In the genomic region with DNA sequence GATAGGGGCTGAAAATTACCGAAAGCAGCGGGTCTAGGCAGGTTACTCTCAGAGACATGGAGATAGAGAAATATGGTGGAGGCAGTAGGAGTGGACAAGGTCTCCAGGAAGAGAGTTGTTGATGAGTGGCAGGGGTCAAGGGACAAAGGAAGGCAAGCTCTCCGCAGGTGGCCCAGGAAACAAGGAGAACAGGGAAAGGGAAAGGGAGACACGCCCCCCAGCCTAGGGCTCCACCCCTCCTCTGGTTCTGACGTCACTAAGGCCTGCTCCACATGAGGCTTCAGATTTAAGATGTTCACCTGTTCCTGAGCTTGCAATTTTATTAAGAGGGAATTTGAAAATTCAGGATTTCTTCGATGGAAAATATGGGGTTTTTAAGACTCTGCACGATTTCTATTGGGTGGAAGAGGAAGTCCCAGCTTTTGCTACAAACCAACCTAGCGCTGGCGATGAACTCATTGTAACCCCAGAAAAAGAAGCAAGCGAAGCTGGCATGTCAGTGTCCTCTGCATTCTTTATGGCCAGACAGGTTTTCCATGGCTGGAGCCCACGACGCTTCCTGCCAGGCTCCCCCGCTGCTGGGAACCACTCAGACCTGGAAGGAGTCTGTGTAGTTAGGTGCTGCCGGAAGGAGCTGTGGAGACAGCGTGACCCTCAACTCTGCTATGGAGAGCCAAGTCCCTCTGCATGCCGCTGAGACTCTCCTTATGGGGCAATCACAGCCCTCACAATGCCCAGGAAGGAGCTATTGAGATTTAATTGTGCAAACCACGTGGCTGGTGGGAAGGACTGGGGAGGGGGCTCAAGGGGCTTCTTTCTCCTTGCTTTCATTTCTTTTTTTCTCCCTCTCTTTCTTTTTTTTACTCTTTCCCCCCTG, we compare ENCODE assay signal across 9 mouse cellular contexts.
DNase-seq lines count a peak whose midpoint lies in the region; ATAC-seq and TF ChIP-seq lines count a peak whose summit lies in the region.
"Had no signal": no experiment of that assay in that cellular context is flagged by ENCODE, and none has a peak within 500 bp of the region (broad histone marks: within the 10 kb centered on the region; RNA-seq: fewer than 3 reads in every experiment).

No protein-coding gene starts in this region.

- peak; percentile 64 for ATAC-seq in lung, postnatal 0 days
- ATAC-seq in forebrain, embryonic 12.5 days (ENCODE audit: low FRiP score), result peak; percentile 61
- ATAC-seq in monocyte, adult 5-6 weeks (replicated peaks; ENCODE audit: insufficient number of reproducible peaks, low FRiP score, low TSS enrichment, poor library complexity, severe bottlenecking), result no peak
- ATAC-seq: activated CD4-positive, CD25-positive, alpha-beta regulatory T cell, adult 4 months had no signal

- H3K4me3 ChIP-seq in lung, postnatal 0 days (ENCODE audit: low read depth, low read length), result no peak overlapping the region
- H3K4me3 ChIP-seq in forebrain, embryonic 12.5 days (replicated peaks), result peak overlapping the region; percentile 4; the same call in 1 of the 2 replicates

- TF ChIP-seq CTCF in lung, postnatal 0 days (IDR thresholded peaks at IDR 0.05), result no peak

- H3K36me3 ChIP-seq in lung, postnatal 0 days (ENCODE audit: insufficient read depth, low read length), result no peaks in the 10 kb centered on the region
- H3K36me3 ChIP-seq in forebrain, embryonic 12.5 days (replicated peaks), result no peaks in the 10 kb centered on the region

- DNase-seq in lung, postnatal 0 days (ENCODE audit: low spot score), result peak; percentile 43
- no peak for DNase-seq in lung, postnatal 4 days
- peak; percentile 56 for DNase-seq in mesoderm, embryonic 11.5 days (ENCODE audit: low read depth, low spot score)
- DNase-seq in cerebellum, postnatal 14 days, result no peak
- DNase-seq in T-cell, adult 2 months (ENCODE audit: low spot score), result no peak
- DNase-seq: cerebellum, postnatal 36 days had no signal

- no peak for TF ChIP-seq EP300 in lung, postnatal 0 days (IDR thresholded peaks at IDR 0.05)

- 0 out of 2 replicates have a peak, but pooled peaks cover 2% of the 10 kb centered on the region for H3K4me1 ChIP-seq in lung, postnatal 0 days (ENCODE audit: insufficient read depth, low read depth, low read length)
- H3K4me1 ChIP-seq in forebrain, embryonic 12.5 days, result peaks cover 38% of the 10 kb centered on the region

- 42% methylated on average over 17 of the region's 17 CpGs for WGBS in lung, postnatal 0 days
- WGBS in forebrain, embryonic 12.5 days, result 12% methylated on average over 17 of the region's 17 CpGs

- H3K9me3 ChIP-seq in lung, postnatal 0 days (ENCODE audit: low read length), result no peaks in the 10 kb centered on the region
- H3K9me3 ChIP-seq in forebrain, embryonic 12.5 days, result no peaks in the 10 kb centered on the region

- H3K27ac ChIP-seq in lung, postnatal 0 days (ENCODE audit: low read length), result 0 out of 2 replicates have a peak overlapping the region, but pooled peaks have one; percentile 14
- peak overlapping the region; percentile 71 for H3K27ac ChIP-seq in forebrain, embryonic 12.5 days

- no peak overlapping the region for H3K9ac ChIP-seq in lung, postnatal 0 days (replicated peaks; ENCODE audit: low read depth)
- H3K9ac ChIP-seq in forebrain, embryonic 12.5 days, result peak overlapping the region; percentile 2; the same call in 1 of the 2 replicates

- no peaks in the 10 kb centered on the region for H3K27me3 ChIP-seq in lung, postnatal 0 days (replicated peaks; ENCODE audit: insufficient read depth, low read length)
- H3K27me3 ChIP-seq in forebrain, embryonic 12.5 days, result peaks cover 46% of the 10 kb centered on the region

- no peak overlapping the region for H3K4me2 ChIP-seq in lung, postnatal 0 days (replicated peaks; ENCODE audit: low read depth, low read length)
- H3K4me2 ChIP-seq in forebrain, embryonic 12.5 days, result peak overlapping the region; percentile 48

Comparison
In these comparisons a context has a peak if more than half of its experiments do, and no peak if none do; other contexts are left out.
1. DNase-seq: peak in lung, postnatal 0 days (single experiment) and mesoderm, embryonic 11.5 days (single experiment); none in lung, postnatal 4 days (0 of 2), cerebellum, postnatal 14 days (0 of 2) and T-cell, adult 2 months (single experiment).